Mouse (Mus musculus) left cerebral cortex, postnatal 10 days (tissue): ENCODE measurements at regions not wholly inside any gene's neighbourhood (a gene's known extent, or its start where the extent isn't known, plus 50 kb on each side); places are given as distances from the start of the nearest gene placed in this dataset.
"Not testable (repeated sequence)": the region's sequence is repeated elsewhere in the genome, so short reads cannot be mapped to it uniquely, and the experiment has no call there.

Source experiments
- DNase-seq, 2 experiments: peaks; one replicate each; pipeline ENCODE4 v3.0.0; 2021 to 2022; ENCODE audit warnings: low spot score in 2 of 2, mixed read lengths in 1 of 2; ENCODE audit errors: extremely low spot score in 1 of 2
- intact Hi-C: fragments of 180-260 bp; cut with DNase I; formaldehyde crosslinking; loops from one replicate; pipeline ENCODE4 v1.15.1; 2025

GRCm38 (mm10) chr8:88064414-88065110 is 54.0 kb upstream of the Cnep1r1 start:
- intact Hi-C loops: no loop called here
- DNase-seq: peak in 1 of 2 experiments; percentile 49

- intact Hi-C loops, DNase-seq: not testable (repeated sequence)
Observed at GRCm38 (mm10) chr8:88059107-88059506, 59.5 kb upstream of the Cnep1r1 start.

- intact Hi-C loops: no loop called here
- no peak for DNase-seq
Observed at GRCm38 (mm10) chr8:88057686-88058234, 60.8 kb upstream of the Cnep1r1 start.

GRCm38 (mm10) chr8:88050651-88051050 is 67.9 kb upstream of the Cnep1r1 start:
- DNase-seq: no peak
- intact Hi-C loops: no loop called here

- DNase-seq: peak in 1 of 2 experiments; percentile 81
- intact Hi-C loops: no loop called here
Observed at GRCm38 (mm10) chr8:88049091-88049490, 69.5 kb upstream of the Cnep1r1 start.

- intact Hi-C loops: no loop called here
- DNase-seq: no peak
Observed at GRCm38 (mm10) chr8:88045995-88046394, 72.6 kb upstream of the Cnep1r1 start.

GRCm38 (mm10) chr8:88039286-88039685 is 79.3 kb upstream of the Cnep1r1 start:
- no peak for DNase-seq
- intact Hi-C loops: no loop called here

GRCm38 (mm10) chr8:88037994-88038393 is 78.6 kb upstream of the Zfp423 start:
- intact Hi-C loops: no loop called here
- DNase-seq: no peak

GRCm38 (mm10) chr8:88033054-88033453 is 73.7 kb upstream of the Zfp423 start:
- intact Hi-C loops: no loop called here
- DNase-seq: no peak

- DNase-seq: no peak
- intact Hi-C loops: loop anchor here (5.0 kb wide), 2 partner anchors 62 to 432 kb away; no protein-coding TSS in a partner anchor
Observed at GRCm38 (mm10) chr8:88024496-88024895, 65.1 kb upstream of the Zfp423 start.

GRCm38 (mm10) chr8:88023423-88023822 is 64.0 kb upstream of the Zfp423 start:
- intact Hi-C loops: loop anchor here (5.0 kb wide), 2 partner anchors 61 to 431 kb away; no protein-coding TSS in a partner anchor
- DNase-seq: peak in 1 of 2 experiments; percentile 16

GRCm38 (mm10) chr8:88022776-88023385 is 63.5 kb upstream of the Zfp423 start:
- intact Hi-C loops: loop anchor here (5.0 kb wide), 2 partner anchors 61 to 431 kb away; no protein-coding TSS in a partner anchor
- DNase-seq: no peak

- intact Hi-C loops: loop anchor here (5.0 to 10.0 kb wide), 3 partner anchors 57 to 427 kb away; no protein-coding TSS in a partner anchor
- DNase-seq: no peak
Observed at GRCm38 (mm10) chr8:88019243-88020115, 60.1 kb upstream of the Zfp423 start.

- intact Hi-C loops: loop anchor here (10.0 kb wide), 1 partner anchor 304 kb away; no protein-coding TSS in a partner anchor
- DNase-seq: no peak
Observed at GRCm38 (mm10) chr8:88018494-88018893, 59.1 kb upstream of the Zfp423 start.

- no peak for DNase-seq
- intact Hi-C loops: loop anchor here (10.0 kb wide), 1 partner anchor 298 kb away; no protein-coding TSS in a partner anchor
Observed at GRCm38 (mm10) chr8:88012177-88012825, 52.9 kb upstream of the Zfp423 start.

GRCm38 (mm10) chr8:88010566-88010965 is 51.2 kb upstream of the Zfp423 start:
- intact Hi-C loops: loop anchor here (10.0 kb wide), 1 partner anchor 296 kb away; no protein-coding TSS in a partner anchor
- DNase-seq: peak; percentile 4 to 79

- intact Hi-C loops: loop anchor here (10.0 kb wide), 1 partner anchor 295 kb away; no protein-coding TSS in a partner anchor
- no peak for DNase-seq
Observed at GRCm38 (mm10) chr8:88009878-88010277, 50.5 kb upstream of the Zfp423 start.
